Comparison of ENCODE assay signal across 10 mouse cellular contexts in genomic region chr4:40953521-40953920, GRCm38 (mm10). TPM values are rescaled to one million over a fixed set of nuclear protein-coding genes. Genes with fewer than 3 reads are reported as not detected.
DNase-seq lines count a peak whose midpoint lies in the region; ATAC-seq and TF ChIP-seq lines count a peak whose summit lies in the region.
"Had no signal": no experiment of that assay in that cellular context is flagged by ENCODE, and none has a peak within 500 bp of the region (broad histone marks: within the 10 kb centered on the region; RNA-seq: fewer than 3 reads in every experiment).

No protein-coding gene starts in this region.

- intact Hi-C loops in left cerebral cortex, postnatal 4 days (cut with DNase I), result no loop called here

- no peaks in the 10 kb centered on the region for H3K9me3 ChIP-seq in liver, embryonic 13.5 days (replicated peaks)
- H3K9me3 ChIP-seq in hindbrain, embryonic 10.5 days, result no peaks in the 10 kb centered on the region
- no peaks in the 10 kb centered on the region for H3K9me3 ChIP-seq in hindbrain, embryonic 14.5 days (ENCODE audit: control insufficient read depth, low read length)
- H3K9me3 ChIP-seq: limb, embryonic 13.5 days had no signal

- WGBS in bone marrow, adult 2 months, result 57% methylated on average over 1 of the region's 1 CpGs
- WGBS in liver, embryonic 13.5 days (ENCODE audit: insufficient replicate concordance), result 46% methylated on average over 1 of the region's 1 CpGs
- 83% methylated on average over 1 of the region's 1 CpGs for WGBS in hindbrain, embryonic 10.5 days
- 94% methylated on average over 1 of the region's 1 CpGs for WGBS in hindbrain, embryonic 14.5 days

- no peak overlapping the region for H3K9ac ChIP-seq in liver, embryonic 13.5 days
- H3K9ac ChIP-seq in hindbrain, embryonic 14.5 days, result no peak overlapping the region
- H3K9ac ChIP-seq: limb, embryonic 13.5 days had no signal

- no peak for TF ChIP-seq POLR2A in bone marrow, adult 2 months (IDR thresholded peaks at IDR 0.05; ENCODE audit: borderline replicate concordance, control insufficient read depth, low read depth, low read length)

- H3K27me3 ChIP-seq in liver, embryonic 13.5 days, result no peaks in the 10 kb centered on the region
- no peaks in the 10 kb centered on the region for H3K27me3 ChIP-seq in hindbrain, embryonic 10.5 days (ENCODE audit: insufficient read depth, poor library complexity, severe bottlenecking)
- no peaks in the 10 kb centered on the region for H3K27me3 ChIP-seq in hindbrain, embryonic 14.5 days (ENCODE audit: control insufficient read depth, insufficient read depth, low read length)
- H3K27me3 ChIP-seq: limb, embryonic 13.5 days had no signal

- no peak overlapping the region for H3K4me3 ChIP-seq in bone marrow, adult 2 months (replicated peaks; ENCODE audit: control insufficient read depth, low read depth, low read length)
- no peak overlapping the region for H3K4me3 ChIP-seq in liver, embryonic 13.5 days (replicated peaks)
- H3K4me3 ChIP-seq in hindbrain, embryonic 10.5 days, result no peak overlapping the region
- H3K4me3 ChIP-seq in hindbrain, embryonic 14.5 days (replicated peaks; ENCODE audit: low read length), result no peak overlapping the region
- H3K4me3 ChIP-seq: limb, embryonic 13.5 days had no signal

- peak; percentile 51 for TF ChIP-seq CTCF in bone marrow, adult 2 months (IDR thresholded peaks at IDR 0.05; ENCODE audit: control insufficient read depth, insufficient read depth, low read length)

- 0 out of 2 replicates have a peak, but pooled peaks have one; percentile 46 for ATAC-seq in liver, embryonic 13.5 days (ENCODE audit: low read depth)
- ATAC-seq in hindbrain, embryonic 14.5 days (ENCODE audit: low FRiP score), result no peak
- ATAC-seq: forebrain, embryonic 14.5 days had no signal

- DNase-seq in embryo, embryonic 10 days (ENCODE audit: low spot score), result peak; percentile 24
- DNase-seq in embryo, embryonic 9.5 days (ENCODE audit: extremely low spot score), result no peak
- DNase-seq in 416B (ENCODE audit: low read depth), result peak; percentile 71
- DNase-seq in liver, embryonic 13.5 days, result peak; percentile 32
- no peak for DNase-seq in hindbrain, embryonic 10.5 days (ENCODE audit: low spot score)
- no peak for DNase-seq in left cerebral cortex, postnatal 4 days
- DNase-seq in hindbrain, embryonic 14.5 days (ENCODE audit: low spot score), result no peak

- no peaks in the 10 kb centered on the region for H3K4me1 ChIP-seq in bone marrow, adult 2 months (ENCODE audit: control insufficient read depth, insufficient read depth, low read length)
- peaks cover 24% of the 10 kb centered on the region for H3K4me1 ChIP-seq in liver, embryonic 13.5 days (replicated peaks)
- H3K4me1 ChIP-seq in hindbrain, embryonic 10.5 days (replicated peaks), result peaks cover 9% of the 10 kb centered on the region
- peaks cover 10% of the 10 kb centered on the region for H3K4me1 ChIP-seq in hindbrain, embryonic 14.5 days (replicated peaks; ENCODE audit: control insufficient read depth, insufficient read depth, low read length)

- no peak overlapping the region for H3K4me2 ChIP-seq in liver, embryonic 13.5 days
- H3K4me2 ChIP-seq in hindbrain, embryonic 14.5 days (replicated peaks), result no peak overlapping the region
- H3K4me2 ChIP-seq: limb, embryonic 13.5 days had no signal

- peaks cover 69% of the 10 kb centered on the region for H3K36me3 ChIP-seq in liver, embryonic 13.5 days
- H3K36me3 ChIP-seq in hindbrain, embryonic 10.5 days, result peaks cover 84% of the 10 kb centered on the region
- H3K36me3 ChIP-seq in hindbrain, embryonic 14.5 days (replicated peaks; ENCODE audit: control insufficient read depth, insufficient read depth), result peaks cover 85% of the 10 kb centered on the region

- H3K27ac ChIP-seq in bone marrow, adult 2 months (ENCODE audit: control insufficient read depth, insufficient read depth, low read depth, low read length, poor library complexity), result no peak overlapping the region
- H3K27ac ChIP-seq in liver, embryonic 13.5 days, result no peak overlapping the region
- H3K27ac ChIP-seq in hindbrain, embryonic 10.5 days, result no peak overlapping the region
- no peak overlapping the region for H3K27ac ChIP-seq in hindbrain, embryonic 14.5 days
- H3K27ac ChIP-seq: limb, embryonic 13.5 days had no signal

RNA-seq across cellular contexts. Expression of gene Chmp5, which starts 5.3 kb away (rescaled TPM):
- polyA plus RNA-seq in bone marrow, adult 2 months (2011; ENCODE audit: insufficient read depth, insufficient read length, low replicate concordance, missing spikeins), result 28.2 and 49.0 TPM in 2 replicates
- polyA plus RNA-seq in liver, embryonic 13.5 days (2015; fragmentation: Nextera tagmentation; extraction: Ambion mirVana), result 48.7 and 57.4 TPM in 2 replicates
- polyA plus RNA-seq in hindbrain, embryonic 10.5 days (2016; fragmentation: Nextera tagmentation; extraction: Ambion mirVana), result 114 and 126 TPM in 2 replicates
- total RNA-seq in left cerebral cortex, postnatal 4 days (2021), result 10 to 100 TPM; 69.7 to 70.1 TPM
- 147 and 156 TPM in 2 replicates for polyA plus RNA-seq in hindbrain, embryonic 14.5 days (2014; fragmentation: Nextera tagmentation; extraction: Ambion mirVana)

RNA-seq across cellular contexts. Expression of gene Bag1, which starts 5.4 kb away (rescaled TPM):
- 144 and 216 TPM in 2 replicates for polyA plus RNA-seq in bone marrow, adult 2 months (2011; ENCODE audit: insufficient read depth, insufficient read length, low replicate concordance, missing spikeins)
- polyA plus RNA-seq in liver, embryonic 13.5 days (2015; fragmentation: Nextera tagmentation; extraction: Ambion mirVana), result 145 and 166 TPM in 2 replicates
- polyA plus RNA-seq in hindbrain, embryonic 10.5 days (2016; fragmentation: Nextera tagmentation; extraction: Ambion mirVana), result 198 and 208 TPM in 2 replicates
- total RNA-seq in left cerebral cortex, postnatal 4 days (2021), result 100 to 1,000 TPM; 152 to 153 TPM
- polyA plus RNA-seq in hindbrain, embryonic 14.5 days (2014; fragmentation: Nextera tagmentation; extraction: Ambion mirVana), result 207 and 215 TPM in 2 replicates

RNA-seq across cellular contexts. Expression of gene Nfx1, which starts 17.2 kb away (rescaled TPM):
- polyA plus RNA-seq in bone marrow, adult 2 months (2011; ENCODE audit: insufficient read depth, insufficient read length, low replicate concordance, missing spikeins), result 37.5 and 46.1 TPM in 2 replicates
- polyA plus RNA-seq in liver, embryonic 13.5 days (2015; fragmentation: Nextera tagmentation; extraction: Ambion mirVana), result 32.8 and 40.5 TPM in 2 replicates
- 86.1 and 92.8 TPM in 2 replicates for polyA plus RNA-seq in hindbrain, embryonic 10.5 days (2016; fragmentation: Nextera tagmentation; extraction: Ambion mirVana)
- total RNA-seq in left cerebral cortex, postnatal 4 days (2021), result 10 to 100 TPM; 75.3 to 77.0 TPM
- 99.1 and 99.7 TPM in 2 replicates for polyA plus RNA-seq in hindbrain, embryonic 14.5 days (2014; fragmentation: Nextera tagmentation; extraction: Ambion mirVana)

RNA-seq across cellular contexts. Expression of gene Spink4, which starts 33.7 kb away (rescaled TPM):
- polyA plus RNA-seq in bone marrow, adult 2 months (2011; ENCODE audit: insufficient read depth, insufficient read length, low replicate concordance, missing spikeins), result not detected in 2 replicates
- polyA plus RNA-seq in liver, embryonic 13.5 days (2015; fragmentation: Nextera tagmentation; extraction: Ambion mirVana), result 0.39 and 0.44 TPM in 2 replicates
- polyA plus RNA-seq in hindbrain, embryonic 10.5 days (2016; fragmentation: Nextera tagmentation; extraction: Ambion mirVana), result not detected in 2 replicates
- total RNA-seq in left cerebral cortex, postnatal 4 days (2021), result not detected
- polyA plus RNA-seq in hindbrain, embryonic 14.5 days (2014; fragmentation: Nextera tagmentation; extraction: Ambion mirVana), result not detected in 2 replicates
- polyA plus RNA-seq: forebrain, embryonic 14.5 days; limb, embryonic 13.5 days had no signal

Comparison
In these comparisons a context has a peak if more than half of its experiments do, and no peak if none do; other contexts are left out.
1. DNase-seq: peak in embryo, embryonic 10 days (single experiment), 416B (single experiment) and liver, embryonic 13.5 days (single experiment); none in embryo, embryonic 9.5 days (single experiment), hindbrain, embryonic 10.5 days (single experiment), left cerebral cortex, postnatal 4 days (single experiment) and hindbrain, embryonic 14.5 days (single experiment).